Mouse (Mus musculus) liver (tissue): Measurements from ENCODE around the gene Celsr3.

Source experiments
- DNase-seq: peaks from one replicate; pipeline ENCODE4 v3.0.0-alpha.2; 2020; ENCODE audit warnings: mixed read lengths

Gene Celsr3

DNA sequence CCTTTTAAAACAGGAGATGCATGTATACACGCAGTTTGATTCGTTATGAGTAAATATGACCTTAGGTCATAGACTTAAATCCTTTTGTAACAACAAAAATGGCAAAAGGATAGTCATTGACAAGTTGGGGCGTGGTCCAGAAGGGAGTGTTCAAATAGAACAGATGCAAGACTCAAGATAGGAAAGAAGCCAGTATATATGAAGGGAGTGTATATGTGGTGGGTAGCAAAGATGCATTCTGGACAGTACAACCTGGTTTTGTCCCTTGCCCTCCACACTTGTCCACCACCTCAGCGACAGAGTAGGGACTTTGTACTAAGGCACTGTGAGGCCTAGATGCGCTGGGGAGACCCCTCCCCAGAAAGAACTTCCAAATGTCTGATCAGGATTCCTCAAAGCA, 18.4 kb upstream of the Celsr3 start:
- DNase-seq = peak; percentile 61

DNA sequence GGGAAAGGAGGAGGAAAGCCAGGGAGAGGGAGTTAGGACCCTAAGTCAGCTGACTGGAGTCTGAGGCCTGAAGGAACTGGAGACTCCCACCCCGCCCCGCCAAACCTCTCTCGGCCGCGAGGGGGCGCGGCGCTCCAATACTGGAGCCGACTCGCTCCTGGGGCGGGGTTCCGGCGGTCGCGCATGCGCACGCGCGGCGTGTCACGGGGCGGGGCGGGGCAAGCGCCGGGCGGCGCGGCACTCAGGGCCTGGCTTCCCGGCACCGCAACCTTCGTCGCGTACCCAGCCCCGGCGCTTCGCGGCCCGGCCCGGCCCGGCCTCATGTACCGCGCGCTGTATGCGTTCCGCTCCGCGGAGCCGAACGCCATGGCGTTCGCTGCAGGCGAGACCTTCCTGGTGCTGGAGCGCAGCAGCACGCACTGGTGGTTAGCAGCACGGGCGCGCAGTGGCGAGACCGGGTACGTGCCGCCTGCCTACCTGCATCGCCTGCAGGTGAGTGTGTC, 17.9 kb upstream of the Celsr3 start, which contains the start of gene Nckipsd:
Gene Nckipsd (plus strand): TSS at position 206 of the 503 bp plus-strand sequence.
- DNase-seq = peak; percentile 98

DNA sequence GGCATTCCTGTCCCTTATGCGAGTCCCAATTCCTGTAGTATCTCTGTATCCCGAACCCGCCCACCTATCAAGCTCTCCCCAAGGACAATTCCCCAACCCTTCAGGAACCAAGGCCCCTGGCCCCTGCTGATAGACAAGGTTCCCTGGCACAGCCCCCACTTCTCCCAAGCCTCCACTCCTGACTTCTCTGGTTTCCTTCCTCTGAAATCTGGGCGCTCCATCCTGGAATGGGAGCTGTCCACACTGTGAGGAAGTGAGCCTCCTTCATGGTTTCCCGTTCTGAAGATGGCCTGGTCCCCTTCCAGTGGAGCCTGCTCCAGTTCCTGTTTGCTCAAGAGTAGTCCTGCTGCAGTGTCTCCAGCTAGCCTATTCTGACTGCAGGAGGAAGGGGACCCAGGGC, 16.9 kb upstream of the Celsr3 start:
- DNase-seq = no peak

DNA sequence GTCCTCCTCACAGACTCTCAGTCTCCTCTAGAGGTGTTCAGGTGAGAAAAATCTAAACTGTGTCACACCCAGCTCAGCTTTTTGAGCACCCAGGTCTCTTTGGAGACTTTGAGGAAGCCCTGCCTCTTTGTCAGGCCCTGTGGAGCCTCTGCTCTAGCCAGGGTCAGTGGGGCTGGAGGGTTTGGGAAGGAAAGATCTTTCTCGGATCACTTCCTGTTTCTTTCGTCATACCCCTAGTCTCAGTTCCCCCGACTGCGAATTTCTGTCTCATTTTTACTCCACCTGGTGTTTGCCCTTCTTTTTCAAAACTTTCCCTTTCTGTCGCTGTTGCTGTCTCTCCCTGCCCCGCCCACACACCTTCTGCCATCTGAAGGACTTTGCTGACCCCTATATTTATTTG, 16.4 kb upstream of the Celsr3 start:
- no peak for DNase-seq

DNA sequence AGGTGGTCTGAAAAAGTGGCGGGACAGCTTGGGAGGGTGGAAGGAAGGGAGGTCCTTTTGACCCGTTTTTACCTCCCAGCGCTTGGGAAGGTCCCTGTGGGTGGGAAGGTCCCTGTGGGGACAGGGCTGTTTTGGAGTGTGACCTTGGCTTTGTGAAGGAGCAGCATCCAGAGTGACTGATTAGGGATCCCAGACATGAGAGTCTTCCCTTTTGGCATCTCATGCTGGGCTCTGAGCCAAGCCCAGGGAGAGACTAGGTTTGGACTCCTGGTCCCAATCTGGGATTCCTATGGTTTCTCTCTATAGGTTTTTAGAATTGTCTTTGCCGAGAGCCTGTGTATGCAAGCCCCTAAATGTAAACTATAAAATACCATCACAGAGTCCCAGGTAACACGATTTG, 15.6 kb upstream of the Celsr3 start:
- DNase-seq = no peak

DNA sequence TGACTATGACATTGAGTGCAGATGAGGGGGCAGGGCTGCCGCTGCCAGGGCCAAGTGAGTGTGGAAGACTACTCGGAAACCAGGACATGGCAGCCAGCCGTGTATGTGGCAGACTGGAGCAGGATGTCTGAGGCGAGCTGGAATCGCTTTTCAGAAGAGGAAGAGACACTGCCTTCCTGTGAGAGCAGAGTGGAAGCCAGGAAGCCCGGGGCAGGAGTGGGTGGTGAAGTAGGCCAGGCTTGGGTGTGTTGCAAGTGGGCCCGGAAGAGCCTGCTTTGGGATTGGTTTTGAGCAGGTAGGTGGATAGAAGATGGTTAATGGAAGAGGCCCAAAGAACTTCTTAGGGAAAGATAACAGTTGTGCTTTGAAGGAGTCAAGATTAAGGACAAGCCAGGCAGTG, 10.6 kb upstream of the Celsr3 start:
- no peak for DNase-seq

DNA sequence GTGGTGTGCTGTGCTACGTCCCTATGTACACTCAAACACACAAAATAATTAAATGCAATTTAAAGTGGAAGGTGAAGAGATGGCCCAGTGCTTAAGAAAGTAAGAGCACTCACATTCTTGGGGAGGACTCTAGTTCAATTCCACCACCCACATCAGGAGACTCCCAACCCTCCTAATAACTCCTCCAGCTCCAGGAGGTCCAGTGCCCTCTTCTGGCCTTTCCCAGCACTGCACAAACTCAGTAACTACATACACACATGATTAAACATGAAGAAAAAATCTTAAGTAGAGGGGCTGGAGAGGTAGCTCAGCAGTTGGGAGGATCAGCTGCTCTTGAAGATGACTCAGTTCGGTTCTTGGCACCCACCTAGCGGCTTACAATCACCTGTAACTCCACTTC, 6.6 kb upstream of the Celsr3 start:
- peak; percentile 58 for DNase-seq

DNA sequence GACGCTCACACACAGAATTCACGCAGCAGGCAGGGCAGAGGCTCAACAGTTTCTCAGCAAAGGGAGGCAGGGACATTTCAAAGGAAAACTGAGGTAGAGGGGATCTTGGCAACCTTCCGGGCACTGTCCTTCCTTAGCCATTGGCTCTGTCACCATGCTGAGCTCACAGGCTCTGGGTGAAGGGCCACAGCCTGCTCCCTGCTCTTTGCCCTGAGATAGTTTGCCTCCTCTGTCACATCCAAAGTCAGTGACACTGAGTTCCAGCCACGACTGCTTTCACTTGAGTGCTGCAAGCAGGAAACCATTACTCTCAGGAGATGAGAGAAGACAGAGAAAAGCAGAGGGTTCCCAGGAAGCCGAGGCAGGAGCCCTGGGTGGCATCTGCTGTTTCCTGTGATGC, 6.0 kb upstream of the Celsr3 start:
- DNase-seq = no peak

DNA sequence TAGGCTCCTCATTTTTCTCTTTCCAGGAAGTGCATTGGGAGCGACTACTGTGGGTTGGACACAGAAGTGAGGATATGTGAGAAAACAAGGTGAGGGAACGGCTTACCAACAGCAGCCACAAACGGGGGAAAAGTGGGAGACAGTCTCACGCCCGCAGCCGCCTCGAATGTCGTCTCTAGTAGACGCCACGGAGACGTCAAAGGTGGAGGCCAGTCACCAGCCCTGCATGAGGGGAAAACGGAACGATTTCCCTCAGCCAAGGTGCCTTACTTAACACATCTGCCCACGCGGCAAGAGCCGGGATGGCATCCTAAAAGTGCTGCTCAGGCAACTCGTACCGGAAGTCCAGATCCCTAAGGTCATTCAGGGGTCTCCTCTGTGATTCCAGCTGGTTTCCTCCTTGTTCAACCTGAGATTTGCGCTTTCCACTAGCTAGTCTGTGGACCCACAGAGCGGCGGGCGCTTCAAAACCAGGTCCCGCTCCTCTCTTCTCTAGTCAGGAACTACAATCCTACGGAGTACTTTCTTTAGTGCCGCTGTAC, 1.9 kb upstream of the Celsr3 start:
- DNase-seq = no peak

DNA sequence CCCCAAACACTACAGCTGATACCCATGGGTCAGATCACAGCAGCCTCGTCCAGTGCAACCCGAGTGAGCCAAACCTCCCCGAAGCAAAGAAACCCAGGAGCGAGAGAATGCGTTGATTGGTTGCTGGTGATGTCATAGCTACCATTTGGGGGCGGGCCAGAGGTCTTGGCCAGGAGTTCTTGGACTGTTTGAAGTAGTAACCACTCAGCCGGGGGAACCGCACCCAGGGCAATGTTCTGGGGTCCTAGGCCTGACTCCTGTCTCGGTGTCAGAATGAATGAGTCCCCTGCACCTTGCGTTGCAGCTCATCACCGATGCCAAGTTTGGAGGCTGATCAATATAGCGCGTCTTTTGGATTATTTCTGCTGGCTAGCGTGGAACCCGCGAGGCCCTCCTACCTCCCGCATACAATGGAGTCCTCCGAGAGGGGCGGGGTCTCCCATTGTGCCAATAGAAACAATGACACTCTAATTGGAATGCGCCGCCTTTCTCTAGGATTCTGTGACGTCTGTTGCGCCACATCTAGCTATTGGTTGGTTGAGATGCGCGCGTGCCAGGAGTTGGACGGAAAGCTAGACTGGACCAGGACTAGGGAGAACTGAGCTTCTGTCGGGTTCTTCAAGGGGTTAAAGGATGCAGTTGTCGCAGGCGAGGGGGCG, 1.2 kb upstream of the Celsr3 start:
- no peak for DNase-seq

DNA sequence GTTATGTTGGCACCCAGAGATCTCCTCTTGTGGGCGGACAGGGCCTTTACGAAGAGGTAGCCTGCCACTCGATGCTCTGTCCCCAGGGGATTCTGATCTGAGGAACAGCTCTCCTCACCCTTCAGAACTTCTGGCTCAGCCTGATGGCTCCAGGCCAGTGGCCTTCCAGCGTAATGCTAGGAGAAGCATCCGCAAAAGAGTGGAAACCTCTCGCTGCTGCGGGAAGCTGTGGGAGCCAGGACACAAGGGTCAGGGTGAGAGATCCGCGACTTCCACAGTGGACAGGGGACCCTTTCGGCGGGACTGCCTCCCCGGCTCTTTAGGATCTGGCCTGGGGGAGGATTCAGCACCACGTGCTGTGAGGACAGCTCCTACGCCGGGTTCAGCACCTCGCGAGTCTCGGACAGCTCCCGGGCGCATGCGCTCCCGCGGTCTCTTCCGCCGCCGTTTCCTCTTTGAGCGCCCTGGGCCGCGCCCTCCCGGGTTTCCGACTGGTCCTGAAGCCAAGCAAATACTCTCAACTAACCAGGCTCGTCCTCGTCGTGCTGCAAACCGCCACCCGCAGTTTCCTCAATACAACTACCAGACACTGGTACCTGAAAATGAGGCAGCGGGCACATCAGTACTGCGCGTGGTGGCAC, 700 bp downstream of the Celsr3 start:
- DNase-seq = peak; percentile 76

DNA sequence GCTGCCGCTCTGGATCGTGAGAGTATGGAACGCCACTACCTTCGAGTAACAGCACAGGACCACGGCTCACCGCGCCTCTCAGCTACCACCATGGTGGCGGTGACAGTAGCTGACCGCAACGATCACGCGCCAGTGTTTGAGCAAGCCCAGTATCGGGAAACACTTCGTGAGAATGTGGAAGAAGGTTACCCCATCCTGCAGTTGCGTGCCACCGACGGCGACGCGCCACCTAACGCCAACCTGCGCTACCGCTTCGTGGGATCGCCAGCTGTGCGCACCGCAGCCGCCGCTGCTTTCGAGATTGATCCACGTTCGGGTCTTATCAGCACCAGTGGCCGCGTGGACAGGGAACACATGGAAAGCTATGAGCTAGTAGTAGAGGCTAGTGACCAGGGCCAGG, 1.3 kb downstream of the Celsr3 start:
- no peak for DNase-seq

DNA sequence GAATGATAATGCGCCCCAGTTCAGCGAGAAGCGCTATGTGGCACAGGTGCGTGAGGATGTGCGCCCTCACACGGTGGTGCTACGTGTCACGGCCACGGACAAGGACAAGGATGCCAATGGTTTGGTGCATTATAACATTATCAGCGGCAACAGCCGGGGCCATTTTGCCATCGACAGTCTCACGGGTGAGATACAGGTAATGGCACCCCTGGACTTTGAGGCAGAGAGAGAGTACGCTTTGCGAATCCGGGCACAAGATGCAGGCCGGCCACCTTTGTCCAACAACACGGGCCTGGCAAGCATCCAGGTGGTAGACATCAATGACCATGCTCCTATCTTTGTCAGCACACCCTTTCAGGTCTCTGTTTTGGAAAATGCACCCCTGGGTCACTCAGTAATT, 1.8 kb downstream of the Celsr3 start:
- no peak for DNase-seq

DNA sequence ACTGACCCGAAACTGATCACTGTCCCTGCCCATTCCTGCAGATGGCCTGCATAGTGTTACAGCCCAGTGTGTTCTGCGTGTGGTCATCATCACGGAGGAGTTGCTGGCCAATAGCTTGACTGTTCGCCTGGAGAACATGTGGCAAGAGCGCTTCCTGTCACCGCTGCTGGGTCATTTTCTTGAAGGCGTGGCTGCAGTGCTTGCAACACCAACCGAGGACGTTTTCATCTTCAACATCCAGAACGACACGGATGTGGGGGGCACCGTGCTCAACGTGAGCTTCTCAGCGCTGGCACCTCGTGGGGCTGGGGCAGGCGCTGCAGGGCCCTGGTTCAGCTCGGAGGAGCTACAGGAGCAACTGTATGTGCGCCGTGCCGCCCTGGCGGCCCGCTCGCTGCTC, 5.5 kb downstream of the Celsr3 start:
- no peak for DNase-seq

DNA sequence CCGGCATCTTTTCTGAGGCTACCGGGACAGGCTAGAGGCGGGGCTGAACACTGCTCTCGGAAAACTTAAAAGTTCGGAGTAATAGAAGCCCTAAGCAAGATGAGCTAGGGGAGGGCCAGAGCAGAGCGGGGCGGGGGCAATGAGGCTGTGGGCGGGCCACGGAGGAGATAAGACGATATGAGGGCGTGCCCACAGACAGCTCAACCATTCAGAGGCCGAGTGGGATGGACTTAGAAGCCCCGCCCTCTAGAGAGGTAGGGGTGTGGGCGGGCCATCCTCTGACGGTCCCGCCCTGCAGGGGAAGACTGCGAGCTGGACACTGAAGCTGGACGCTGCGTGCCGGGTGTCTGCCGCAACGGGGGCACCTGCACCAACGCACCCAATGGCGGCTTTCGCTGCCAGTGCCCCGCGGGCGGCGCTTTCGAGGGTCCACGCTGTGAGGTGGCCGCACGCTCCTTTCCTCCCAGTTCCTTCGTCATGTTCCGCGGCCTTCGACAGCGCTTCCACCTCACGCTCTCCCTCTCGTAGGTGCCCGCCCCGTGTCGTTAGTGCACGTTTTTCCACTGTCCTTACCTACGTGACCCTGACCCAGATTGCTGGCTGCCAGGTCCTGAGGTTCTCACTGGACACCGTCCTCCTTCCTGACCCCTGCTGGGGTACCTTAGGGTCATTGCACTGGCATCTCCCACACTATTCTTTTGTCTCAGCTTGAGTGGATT, 6.4 kb downstream of the Celsr3 start:
- peak; percentile 92 for DNase-seq

DNA sequence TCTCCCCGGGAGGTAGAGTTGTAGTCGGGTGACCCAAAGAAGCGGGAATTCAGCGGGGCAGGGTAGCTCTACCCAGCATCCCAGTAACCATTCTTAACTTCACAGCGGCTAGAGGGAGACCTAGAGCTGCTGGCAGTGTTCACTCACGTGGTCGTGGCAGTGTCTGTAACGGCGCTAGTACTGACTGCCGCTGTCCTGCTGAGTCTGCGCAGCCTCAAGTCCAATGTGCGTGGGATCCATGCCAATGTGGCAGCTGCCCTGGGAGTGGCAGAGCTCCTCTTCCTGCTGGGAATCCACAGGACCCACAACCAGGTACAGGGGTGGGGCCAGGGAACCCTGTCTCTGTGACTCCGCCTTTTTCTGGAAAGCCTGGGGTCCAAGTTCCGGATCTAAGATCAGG, 16.9 kb downstream of the Celsr3 start:
- DNase-seq = no peak

DNA sequence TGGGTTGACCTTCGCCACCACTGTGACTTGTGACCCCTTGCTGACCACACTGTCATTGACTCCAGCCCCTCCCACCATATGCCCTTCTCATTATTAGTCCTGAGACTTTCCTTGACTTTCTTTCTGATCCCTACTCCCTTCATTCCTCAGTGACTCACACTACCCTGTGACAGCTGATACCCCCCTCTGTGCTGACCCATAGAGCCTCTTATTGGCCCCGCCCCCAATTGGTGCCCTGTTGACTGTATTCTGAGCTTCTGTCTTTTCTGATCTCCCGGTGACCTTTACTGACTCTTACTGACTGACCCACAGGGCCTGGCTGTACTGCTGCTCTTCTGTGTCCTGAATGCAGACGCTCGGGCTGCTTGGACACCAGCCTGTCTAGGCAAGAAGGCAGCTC, 19.3 kb downstream of the Celsr3 start:
- DNase-seq = no peak

DNA sequence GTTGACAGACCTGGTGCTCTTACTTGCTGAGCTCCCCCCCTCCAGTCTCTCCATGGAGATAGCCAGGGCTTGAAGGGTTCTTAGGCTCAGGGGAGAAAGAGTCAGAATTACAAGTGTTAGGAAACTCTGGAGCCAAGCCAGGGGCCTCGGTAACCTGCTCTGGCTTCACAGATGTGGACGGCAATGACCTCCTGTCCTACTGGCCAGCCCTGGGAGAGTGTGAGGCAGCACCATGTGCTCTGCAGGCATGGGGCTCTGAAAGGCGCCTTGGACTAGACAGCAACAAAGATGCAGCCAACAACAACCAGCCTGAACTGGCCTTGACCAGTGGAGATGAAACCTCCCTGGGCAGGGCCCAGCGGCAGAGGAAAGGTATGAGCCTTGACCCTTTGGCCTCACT, 21.3 kb downstream of the Celsr3 start:
- no peak for DNase-seq

DNA sequence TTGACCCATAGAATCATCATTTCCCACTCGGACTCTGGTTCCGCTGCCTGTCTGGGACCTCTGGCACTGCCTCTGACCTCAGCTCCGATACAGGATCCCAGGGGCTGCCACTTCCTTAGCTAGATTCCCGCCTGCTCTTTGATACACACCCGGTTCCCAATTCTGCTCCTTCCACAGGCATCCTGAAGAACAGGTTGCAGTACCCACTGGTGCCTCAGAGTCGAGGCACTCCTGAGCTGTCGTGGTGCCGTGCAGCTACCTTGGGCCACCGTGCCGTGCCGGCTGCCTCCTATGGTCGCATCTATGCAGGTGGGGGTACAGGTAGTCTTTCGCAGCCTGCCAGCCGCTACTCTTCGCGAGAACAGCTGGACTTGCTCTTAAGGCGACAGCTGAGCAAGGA, 22.3 kb downstream of the Celsr3 start:
- DNase-seq = no peak

DNA sequence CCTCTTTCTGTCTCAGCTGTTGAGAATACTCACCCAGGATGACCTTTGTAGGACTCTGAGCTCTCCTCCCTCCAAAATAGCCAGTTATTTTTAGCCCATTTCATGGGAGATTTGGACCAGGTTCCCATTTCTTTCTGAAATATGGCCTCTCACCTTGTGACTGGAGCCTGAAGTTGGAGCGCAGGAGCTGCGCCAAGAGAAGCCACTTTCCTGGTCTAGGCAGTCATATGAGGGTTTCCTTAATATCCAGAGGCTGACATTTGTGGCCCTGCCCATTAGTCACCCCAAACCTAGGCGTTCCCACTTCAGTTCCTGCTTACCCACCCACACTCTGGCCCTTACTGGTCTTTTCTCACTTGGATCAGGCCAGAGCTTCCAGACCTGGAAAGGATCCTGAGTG, 26.9 kb downstream of the Celsr3 start, which contains the start of gene Slc26a6:
Gene Slc26a6 (plus strand): TSS at position 308 of the 400 bp plus-strand sequence.
- DNase-seq = no peak

DNA sequence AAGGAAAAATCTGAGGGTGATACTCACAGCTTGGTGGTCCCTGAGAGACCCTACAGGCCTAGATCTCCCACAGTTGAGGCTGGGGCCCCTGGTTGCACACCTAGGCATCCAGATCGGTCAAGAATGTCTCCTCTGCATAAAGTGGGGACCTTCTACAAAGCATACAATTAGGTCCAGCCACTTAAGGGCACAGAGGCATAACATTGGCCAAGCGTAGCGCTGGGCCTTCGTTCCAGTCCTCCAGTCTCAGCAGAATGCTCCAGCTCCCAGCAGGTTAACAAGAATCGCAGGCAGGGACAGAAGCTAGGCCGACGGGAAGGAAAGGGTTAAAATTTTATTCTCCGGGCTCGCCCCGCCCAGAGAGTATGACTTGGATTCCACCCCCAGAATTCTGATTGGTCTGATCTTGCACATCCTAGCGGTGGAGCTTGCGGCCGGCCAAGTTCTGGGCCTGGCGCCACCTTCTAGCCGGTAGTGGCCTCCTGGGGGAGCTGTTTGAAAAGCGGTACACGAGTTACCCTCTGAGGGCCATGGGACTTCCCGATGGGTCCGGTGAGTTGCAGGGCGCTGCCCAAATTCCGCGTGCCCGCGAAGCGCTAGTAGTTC, 27.6 kb downstream of the Celsr3 start:
- peak; percentile 92 for DNase-seq

DNA sequence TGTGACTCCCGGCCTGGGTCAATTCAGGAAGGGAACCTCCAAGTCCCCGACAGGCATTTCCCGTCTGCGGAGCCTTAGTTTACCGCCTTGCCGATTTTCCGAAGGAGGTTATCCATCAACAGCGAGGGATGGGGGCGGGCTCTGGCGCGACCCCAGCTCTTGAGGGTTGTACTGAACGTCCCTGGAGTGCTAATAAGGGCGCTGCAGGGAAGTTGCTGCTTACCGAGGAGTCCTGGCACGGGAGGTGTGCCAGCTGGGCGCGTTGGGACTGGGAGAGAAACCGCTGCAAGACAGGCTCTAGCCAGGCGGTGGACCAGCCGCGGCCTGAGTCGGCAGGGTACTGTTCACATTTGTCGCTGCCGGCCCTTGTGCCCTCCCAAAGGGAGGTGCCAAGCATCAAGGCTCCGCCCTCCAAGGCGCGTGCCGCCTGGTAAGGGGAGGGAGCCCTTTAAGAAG, 28.1 kb downstream of the Celsr3 start:
- DNase-seq = peak; percentile 88

DNA sequence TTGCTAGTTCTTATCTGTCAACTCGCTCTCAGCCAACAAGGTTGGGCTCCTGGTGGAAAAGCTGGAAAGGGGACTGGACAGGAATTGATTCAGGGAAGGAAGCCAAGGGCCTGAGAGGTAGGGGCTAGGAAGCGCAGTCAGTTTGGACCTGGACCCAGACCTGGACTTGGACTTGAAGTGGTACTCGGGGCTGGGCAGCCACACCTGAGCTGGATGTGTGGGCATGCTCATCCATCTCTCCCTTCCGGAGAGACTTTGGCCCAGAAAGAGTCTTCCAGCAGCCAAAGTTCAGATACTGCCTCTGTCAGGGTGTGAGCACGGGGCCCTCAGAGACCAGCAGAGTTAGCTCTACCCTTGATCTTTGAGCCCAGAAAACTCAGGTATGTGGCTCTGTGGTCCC, 29.2 kb downstream of the Celsr3 start:
- DNase-seq = no peak
